Mouse (Mus musculus) v-Abl transformed pro-B cells (cell line): ENCODE data around the gene Grik3.

Experiments
- in situ Hi-C, 2 experiments: fragments of 400-800 bp; cut with MboI; formaldehyde crosslinking; loops; one replicate each; pipeline ENCODE4 v1.15.1; 2025; ENCODE audit not compliant: unreplicated experiment in 2 of 2

Grik3 gene

DNA sequence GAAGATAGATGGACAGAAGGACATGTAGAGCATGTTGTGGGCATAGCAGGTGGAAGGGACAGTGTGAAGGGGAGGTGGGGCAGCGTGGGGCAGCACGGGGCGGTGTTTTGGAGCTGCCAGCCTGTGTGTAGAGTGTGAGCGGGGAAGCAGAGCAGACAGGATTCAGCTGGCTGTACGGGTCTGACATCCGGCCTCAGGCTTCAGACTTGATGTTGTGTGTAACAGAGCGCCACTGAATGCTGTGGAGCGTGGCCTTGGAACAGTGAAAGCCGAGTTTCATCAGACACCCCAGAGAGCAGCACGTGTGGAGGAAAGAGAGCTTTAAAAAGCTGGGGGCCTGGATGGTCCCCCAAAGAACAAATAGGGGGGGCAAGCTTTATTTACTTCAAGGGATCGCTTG lies 144.5 kb downstream of the Grik3 start:
- in situ Hi-C loops, result no loop called here

DNA sequence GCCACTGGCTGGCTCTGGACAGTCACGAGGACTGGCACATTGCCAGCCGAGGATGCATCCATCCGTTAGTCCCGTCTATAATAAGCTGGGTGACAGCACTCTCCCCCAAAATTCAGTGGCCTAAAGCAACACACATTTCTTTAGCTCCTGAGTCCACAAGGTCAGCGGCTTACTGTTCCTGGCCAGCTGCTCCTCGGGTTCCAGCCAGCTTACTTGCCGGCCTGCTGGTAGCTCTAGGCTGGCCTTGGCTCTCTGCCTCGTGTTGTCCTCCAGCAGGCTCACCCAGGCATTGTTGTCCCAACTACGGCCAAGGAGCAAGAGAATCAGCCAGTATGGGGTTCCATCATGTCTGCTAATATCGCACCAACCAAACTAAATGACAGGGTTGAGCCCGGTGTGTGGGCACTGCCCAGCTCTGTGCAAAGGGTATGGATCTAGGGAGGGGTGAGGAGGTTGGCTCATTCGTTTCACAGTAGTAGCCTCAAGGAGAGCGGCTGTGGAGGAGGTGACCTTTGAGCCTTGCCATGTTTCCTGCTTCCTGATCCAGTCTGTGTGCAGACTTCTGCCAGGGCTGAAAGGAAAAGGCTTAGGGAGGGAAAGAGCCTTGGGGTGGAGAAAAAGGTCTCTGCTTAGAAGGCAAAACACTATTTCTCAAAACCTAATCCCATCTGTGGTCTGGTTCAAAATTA lies 146.3 kb downstream of the Grik3 start:
- in situ Hi-C loops, result no loop called here

DNA sequence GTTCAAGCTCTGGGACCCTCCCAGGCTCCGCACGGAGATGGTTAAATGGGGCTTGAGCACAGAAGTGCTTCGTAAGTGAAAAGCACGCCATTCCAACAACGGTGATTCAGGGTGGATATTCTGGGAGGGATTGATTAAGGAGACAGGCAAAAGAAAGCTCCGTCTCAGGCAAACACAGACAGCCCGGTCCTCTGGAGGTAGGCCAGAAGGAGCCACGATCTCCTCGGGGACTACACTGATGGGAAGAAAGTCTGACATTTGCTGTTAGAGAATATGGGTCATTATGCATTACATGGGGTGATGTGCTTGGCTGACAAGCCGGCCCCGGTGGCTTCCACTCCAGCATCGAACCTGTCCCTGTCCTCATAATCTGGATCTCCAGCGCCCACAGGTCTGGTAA lies 146.9 kb downstream of the Grik3 start:
- in situ Hi-C loops, result no loop called here

DNA sequence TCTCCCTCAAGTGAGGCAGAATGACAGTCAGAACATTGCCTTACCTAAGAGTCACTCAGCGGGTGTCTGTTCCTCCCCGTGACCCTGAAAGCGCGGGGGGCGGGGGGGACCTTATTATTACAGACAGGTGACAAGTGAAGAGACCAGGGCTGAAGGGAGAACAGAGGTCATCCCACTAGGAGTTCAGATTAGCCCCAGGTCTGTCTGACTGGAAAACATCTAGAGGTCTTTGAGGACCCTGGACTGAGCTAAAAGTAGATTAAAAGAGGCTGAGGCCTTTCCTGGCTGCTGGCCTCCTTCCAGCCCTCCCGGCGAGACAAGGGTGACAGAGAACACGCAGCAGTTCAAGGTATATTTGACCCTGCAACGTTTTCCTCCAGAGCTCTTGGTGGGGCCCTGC lies 150.0 kb downstream of the Grik3 start:
- in situ Hi-C loops, result no loop called here

DNA sequence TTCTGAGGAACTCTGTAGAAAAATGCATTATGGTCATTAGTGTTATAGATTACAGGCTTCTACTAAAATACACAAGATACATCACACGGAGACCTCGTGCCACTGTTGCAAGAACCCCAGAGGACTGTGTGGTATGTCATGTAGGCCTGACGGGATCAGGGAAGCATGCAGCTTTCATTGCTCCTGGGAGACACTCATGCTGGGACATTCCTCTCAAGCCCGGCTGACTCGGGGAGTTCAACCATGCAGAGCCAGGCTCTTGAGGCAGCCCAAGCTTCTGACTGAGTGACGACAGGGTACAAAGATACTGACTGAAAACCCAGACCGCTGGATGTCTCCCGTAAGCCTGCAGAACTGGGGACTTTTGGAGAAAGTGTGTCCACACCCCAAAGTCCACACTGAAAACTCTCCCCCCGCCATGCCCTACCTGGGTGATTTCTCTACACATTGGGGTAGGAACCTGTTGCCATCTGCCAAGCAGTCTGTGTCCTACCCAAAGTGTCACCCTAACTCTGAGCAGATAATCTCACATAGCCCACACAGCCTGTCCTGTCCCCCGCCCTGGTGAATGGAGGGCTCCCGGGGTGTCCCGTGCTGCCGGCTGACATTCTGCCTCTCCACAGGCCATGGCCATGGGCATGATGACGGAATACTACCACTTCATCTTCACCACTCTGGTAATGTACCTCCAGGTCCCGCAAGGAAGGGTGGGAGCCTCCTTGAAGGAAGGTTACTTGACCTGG lies 150.6 kb downstream of the Grik3 start:
- in situ Hi-C loops, result no loop called here

DNA sequence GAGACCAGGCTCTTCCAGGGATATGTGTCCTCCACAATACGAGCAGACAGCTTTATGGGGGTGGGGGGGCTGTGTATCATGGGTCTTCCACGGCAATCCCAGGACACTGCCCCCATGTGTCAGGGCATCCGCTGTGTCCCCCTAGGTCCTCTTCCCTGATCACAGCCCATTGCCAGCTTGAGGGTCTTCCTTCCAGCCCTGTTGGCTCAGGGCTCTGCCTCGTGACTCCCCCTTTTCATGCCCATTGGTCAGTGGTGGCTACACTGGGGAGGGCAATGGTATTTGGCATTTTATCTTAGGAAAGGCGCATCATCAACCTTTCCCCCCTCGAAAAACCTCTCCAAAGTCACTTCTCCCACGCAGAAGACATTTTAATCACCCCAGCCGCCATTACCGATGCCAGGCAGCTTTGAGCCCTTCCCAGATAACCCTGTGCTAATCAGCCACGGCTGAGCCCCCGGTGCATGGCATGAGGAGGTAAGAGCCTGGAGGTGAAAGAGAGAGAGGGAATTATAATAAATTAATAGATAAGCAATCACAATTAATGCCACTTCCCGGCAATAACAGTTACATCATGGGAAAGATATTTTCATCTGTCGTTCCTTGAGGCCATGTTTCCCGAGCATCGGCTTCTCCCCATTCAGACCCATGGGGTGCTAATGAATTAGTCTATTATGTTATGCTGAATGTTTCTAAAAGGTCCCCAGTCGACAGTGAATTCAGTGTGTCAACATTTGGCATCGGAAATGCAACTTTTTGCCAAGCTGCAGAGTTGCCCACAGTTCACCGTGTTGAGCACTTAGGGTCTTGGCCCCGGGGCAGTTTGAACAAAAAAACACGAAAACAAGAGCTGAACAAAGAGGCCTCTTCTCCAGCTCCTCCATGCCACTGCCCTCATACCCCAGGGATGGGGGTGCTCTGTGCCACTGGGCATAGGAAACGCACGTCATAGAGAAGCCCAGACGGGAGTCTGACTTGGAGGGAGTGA lies 154.4 kb downstream of the Grik3 start:
- in situ Hi-C loops, result no loop called here

DNA sequence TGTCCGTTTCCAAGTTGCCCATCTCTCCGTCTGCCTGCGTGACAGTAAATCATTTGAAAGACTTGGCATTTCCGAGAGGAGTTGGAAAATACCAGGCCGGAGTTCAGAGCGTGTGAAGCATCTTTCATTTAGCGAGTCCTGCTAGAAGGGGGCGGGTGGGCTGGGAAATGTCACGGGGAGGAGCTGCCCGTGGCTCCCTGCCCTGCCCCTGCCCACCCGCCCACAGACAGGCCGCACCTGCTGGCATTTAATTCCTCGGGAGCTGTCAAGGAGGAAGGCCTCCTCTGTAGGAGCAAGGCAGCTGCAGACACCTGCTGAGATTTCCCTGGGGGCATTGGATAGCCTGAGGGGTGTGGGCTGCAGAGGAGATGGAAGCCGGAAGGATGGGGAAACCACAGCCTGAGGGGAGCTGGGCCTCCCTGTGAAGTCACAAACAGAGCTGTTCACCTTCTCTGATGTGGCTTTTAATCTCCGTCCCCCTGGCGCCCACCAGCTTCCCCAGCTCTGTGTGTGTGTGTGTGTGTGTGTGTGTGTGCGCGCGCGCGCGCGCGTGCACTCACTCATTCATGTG lies 161.3 kb downstream of the Grik3 start:
- in situ Hi-C loops, result no loop called here

DNA sequence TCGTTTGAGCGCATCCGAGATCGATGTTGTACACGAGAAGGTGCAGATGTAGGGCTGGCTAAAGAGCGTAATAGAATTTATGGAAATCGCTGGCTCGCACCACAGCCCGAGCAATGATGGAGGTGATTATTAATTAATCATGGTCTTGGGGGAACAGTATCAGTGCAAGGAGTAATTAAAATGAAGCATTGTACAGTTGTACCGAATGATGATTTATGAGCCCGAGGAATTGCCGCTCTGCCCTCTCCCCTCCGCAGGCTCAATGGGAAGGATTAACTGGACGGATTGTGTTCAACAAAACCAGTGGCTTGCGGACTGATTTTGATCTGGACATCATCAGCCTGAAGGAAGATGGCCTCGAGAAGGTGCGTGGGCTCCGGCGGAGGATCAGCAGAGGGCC lies 165.5 kb downstream of the Grik3 start:
- in situ Hi-C loops, result no loop called here

DNA sequence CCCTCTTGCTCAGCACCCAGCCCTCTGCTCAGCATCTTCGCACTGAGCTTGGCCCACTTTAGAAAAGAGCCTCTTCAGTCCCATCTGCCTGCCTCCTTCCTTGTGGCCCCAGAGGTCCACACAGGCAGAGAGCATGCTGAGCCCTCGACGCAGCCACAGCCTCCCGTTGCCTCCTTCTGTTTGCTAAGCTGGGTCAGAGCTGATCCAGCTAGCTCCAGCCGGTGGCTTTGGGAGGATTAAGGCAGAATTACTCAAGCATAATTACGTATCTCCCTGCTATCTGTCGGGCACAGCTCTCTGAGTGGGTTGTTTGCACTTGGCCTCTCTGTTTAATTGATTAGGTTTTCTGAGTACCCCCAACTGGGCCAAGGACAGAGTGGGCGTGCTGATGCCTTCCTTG lies 167.9 kb downstream of the Grik3 start:
- in situ Hi-C loops, result no loop called here

DNA sequence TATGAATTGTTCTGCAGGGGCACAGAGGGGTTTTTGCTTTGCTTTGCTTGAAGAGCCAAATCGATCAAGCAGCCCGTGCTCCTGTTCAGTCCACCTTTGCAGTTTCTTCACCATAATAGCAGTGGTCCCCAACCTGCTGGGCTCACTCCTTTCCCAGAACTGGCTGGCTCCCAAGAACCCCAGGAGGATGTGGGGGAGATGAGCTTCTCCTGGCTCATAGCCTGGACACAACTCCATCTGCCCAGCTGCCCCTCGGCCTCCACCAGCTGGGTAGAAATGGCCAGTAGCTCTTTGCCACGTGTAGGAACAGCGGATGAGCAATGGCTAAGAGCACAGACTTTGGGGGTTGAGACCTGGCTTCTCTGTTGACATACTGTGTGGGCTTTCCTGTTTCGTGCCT lies 171.5 kb downstream of the Grik3 start:
- in situ Hi-C loops, result no loop called here

DNA sequence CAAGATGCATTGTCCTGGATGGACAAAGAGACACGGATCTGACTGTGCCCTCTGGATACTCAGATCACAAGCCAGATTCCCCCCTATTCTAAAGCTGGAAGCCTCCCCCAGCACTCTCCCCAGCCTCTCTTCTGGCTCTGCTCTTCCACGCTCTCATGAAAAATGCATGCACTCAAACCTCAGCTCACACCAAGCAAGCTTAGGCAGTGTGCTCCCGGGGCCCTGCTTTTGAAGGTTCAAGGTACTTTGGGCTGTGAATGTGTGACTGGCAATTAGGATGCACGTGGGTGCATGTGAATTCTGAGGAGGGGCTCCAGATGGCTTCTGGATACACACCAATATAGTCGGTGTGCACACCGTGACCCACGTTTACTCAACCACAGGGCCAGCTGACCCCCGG lies 172.8 kb downstream of the Grik3 start:
- in situ Hi-C loops, result no loop called here

DNA sequence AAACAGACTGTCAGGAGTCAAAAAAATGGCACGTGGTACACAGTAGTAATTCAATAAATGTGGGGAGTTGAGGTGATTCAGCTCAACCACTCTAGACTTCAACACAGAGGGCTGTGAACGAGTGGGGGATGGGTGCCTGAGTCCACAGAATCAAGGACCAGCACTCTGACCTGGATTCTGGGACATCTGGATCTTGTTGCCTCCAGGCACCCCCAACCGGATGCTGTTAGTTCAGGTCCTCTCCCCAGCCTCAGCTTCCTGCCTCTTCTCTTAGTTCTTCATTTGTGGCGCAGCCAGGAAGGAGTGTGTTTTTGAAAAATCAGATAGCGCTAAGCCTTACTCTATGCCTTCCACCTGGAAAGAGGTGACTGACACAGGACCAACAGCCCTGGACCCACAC lies 175.5 kb downstream of the Grik3 start:
- in situ Hi-C loops, result no loop called here

DNA sequence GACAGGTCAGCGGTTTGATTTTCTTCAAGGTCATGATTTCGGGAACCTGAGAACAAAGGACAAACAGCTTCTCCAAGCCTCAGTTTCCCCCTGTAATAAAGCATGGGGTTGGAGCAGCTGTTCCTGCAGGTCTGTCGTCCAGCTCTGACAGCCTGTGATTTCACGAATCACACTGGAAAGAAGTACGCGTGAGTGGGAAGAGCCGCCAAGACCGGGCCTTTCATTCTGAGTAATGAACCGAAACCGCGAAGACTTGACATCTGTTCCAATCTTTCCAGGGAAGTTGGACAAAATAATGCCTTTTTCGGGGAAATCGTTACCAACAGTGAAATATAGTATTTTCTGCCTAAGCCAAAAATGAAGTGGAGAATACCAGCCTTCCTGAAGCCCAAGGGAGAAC lies 191.5 kb downstream of the Grik3 start:
- in situ Hi-C loops, result no loop called here

DNA sequence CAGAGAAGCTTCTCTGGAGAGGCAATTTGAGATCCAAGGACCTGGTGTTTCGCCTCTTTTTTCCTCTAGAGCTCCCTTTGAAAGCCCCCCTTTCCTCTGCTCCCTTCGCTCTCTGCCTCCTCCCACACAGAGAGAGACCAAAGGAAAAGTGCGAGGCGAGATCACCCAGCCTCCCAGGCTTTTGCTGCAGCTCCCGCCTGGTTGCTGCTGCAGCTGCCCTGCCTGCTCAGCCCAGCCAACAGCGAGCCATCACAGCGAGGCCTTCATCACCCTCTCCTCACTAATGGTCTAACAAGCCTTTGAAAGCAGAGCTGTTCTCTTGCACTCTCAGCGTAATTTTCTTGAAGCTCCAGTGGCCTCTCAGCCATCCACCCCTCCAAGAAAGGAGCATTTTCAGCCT lies 196.6 kb downstream of the Grik3 start:
- in situ Hi-C loops, result no loop called here

DNA sequence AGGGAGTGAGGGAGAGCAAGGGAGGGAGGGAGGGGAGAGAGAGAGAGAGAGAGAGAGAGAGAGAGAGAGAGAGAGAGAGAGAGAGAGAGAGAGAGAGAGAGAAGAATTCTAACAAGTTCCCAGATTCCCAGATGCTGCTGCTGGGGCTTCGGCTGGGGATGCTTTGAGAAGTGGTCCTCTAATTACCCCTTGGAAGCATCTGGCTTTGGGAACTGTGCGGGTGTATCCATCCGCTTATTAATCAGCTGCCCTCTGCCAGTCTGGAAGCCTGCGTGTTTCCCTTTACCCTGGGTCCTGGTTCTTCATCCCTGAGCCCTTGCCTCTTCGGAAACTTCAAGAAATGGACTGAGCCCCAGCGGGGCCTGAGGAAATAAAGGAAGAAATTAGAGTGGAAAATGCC lies 204.9 kb downstream of the Grik3 start:
- in situ Hi-C loops, result no loop called here

DNA sequence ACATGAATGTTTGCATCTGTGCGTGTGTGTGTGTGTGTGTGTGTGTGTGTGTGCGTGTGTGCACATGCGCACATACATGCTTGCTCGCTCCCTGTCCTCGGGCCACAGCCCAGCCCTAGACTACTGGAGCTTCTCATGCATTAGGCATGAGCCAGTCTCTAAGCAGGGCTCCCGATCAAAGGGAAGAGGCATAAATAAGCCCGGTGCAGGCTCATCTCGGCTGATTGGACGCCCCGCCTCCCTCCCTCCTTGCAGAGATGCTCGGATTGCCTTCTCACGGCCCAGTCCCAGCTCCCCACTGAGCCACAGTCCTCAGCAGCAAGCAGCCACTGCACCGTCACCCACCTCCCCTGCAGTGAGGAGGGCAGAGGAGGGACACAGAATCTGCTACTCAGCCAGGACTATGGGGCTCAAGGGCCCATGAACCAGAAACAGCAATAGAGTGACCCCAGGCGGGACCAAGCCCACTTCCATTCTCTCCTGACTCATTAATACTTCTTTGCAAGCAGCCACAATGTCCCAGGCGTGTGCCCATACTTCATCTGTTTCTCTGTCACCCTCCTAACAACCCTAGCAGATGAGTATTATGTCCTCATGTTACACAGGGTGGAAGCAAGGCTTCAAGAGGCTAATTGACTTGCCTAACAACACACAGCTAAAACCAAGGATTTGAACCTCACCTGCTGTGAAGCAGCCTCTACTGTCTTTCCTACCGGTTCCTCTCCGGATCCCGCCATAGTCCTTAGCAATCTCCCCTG lies 205.9 kb downstream of the Grik3 start:
- in situ Hi-C loops, result no loop called here

DNA sequence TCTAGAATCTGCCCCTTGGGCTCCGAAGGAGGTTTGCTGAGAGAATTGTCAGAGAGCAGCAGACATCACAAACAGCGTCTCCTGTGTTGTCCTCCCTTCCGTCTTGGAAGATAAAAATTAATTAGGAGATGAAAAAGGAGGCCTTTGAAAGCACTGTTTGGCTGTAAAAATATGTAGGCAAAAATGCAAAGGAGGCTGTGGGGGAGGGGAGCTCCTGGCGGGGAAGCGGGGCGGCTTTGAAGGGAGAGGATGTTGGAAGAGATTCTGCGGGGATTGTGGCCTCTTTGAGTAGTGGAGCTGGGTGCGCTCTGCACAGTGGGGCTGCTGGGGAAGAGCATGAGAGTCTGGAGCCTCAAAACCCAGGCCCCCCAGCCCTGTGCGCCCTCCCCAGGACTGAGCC lies 207.1 kb downstream of the Grik3 start:
- in situ Hi-C loops, result no loop called here

DNA sequence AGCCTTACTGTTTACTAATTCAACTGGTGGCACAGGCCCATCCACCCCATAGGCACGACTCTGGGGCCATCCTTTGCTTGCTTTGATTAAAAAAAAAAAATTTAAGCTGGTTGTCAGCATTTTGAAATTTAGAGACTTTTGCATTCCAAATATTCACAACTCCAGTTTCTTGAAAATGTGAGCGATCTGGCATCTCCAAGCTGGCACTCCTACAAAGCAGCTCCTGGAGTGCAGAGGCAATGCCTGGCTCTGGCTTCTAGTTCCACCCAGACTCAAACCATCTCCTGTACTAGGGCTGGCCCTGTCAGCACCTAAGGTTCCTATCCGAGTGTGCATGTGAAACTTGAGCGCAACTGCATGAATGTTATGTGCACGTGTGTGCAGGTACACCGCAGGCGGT lies 208.6 kb downstream of the Grik3 start:
- in situ Hi-C loops, result no loop called here

DNA sequence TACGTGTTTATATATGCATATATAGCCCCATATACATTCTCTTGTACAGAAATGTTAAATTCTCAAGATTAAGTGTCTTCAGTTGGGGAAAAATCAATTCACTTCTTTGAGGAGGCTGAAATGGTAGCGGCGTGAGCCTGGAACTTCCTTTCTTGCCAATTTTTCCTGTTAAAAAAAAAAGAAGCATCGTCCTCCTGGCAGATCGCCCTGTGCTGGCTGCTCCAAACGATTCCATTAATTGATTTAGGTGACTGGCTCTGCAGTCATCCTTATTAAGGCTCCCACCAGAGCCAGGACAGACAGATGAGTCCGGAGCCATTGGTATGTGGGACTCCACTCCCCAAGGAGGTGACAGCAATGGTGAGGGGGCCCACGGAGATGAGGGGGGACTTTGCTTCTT lies 209.8 kb downstream of the Grik3 start:
- in situ Hi-C loops, result no loop called here

DNA sequence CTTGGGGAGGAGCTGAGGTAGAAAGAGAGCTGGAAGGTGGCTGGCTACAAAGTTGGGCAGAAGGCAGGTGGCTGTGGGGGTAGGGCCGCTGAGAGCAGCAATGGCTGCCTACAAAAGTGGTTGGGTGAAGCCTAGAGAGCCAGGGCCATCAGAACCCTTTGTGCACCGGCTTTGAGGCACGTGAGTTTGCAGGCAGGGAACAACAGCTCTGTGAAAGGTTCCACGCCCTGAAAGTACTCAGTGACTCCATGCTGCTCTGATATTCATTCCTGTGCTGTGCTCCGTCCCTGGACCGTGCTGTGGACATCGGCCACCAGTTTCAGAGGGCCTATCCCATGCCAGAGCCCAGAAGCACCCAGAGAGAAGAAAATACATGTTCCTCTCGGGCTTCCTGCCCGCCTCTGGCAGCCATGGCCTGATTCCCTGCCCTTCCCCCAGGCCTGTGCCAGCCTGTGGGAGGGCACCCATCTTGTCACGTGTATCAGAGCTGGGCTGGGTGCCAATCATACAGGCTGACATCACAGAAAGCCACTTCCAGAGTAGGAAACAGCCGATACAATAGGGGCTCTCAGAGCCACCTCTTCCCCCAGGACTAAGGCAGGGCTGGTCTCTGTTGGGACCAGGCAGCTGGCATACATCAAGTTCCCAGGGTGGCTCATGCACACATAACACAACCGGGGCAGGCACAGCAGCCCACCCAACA lies 212.3 kb downstream of the Grik3 start:
- in situ Hi-C loops, result no loop called here
